In the genomic region with DNA sequence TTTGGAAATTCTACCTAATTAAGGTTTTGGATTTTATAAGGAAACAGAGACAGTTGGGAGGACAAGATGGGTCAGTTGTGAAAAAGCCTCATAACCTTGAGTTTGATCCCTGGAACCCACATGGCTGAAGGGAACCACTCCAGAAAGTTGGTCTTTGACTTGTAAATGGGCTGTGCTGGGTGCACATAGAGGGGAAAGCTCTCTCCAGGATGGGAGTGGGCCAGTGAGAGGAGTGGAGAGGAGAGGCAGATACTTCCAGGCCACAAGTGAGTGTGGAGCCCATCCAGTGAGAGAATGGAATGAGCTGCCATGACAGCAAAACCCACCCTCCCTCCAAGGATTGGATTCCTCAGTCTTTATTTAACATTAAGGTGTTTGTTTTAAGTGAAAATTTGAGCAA, we compare ENCODE assay signal across 14 mouse cellular contexts.
DNase-seq lines count a peak whose midpoint lies in the region; ATAC-seq lines count a peak whose summit lies in the region.
"Had no signal": no experiment of that assay in that cellular context is flagged by ENCODE, and none has a peak within 500 bp of the region (broad histone marks: within the 10 kb centered on the region; RNA-seq: fewer than 3 reads in every experiment).

No protein-coding gene starts in this region.

- H3K9ac ChIP-seq in midbrain, embryonic 13.5 days (replicated peaks): no peak overlapping the region
- no peak overlapping the region for H3K9ac ChIP-seq in hindbrain, embryonic 15.5 days
- H3K9ac ChIP-seq in neural tube, embryonic 14.5 days (replicated peaks; ENCODE audit: low read depth, low read length): no peak overlapping the region
- H3K9ac ChIP-seq: limb, embryonic 15.5 days had no signal

- H3K4me1 ChIP-seq in midbrain, embryonic 10.5 days: peaks cover 67% of the 10 kb centered on the region
- peaks cover 69% of the 10 kb centered on the region for H3K4me1 ChIP-seq in midbrain, embryonic 13.5 days (replicated peaks)
- peaks cover 55% of the 10 kb centered on the region for H3K4me1 ChIP-seq in hindbrain, embryonic 15.5 days (replicated peaks)
- H3K4me1 ChIP-seq in neural tube, embryonic 14.5 days (ENCODE audit: control insufficient read depth, insufficient read depth, low read length): peaks cover 36% of the 10 kb centered on the region

- H3K27ac ChIP-seq in midbrain, embryonic 10.5 days (replicated peaks): 0 out of 2 replicates have a peak overlapping the region, but pooled peaks have one; percentile 58
- H3K27ac ChIP-seq in midbrain, embryonic 13.5 days: no peak overlapping the region
- peak overlapping the region; percentile 91 for H3K27ac ChIP-seq in hindbrain, embryonic 15.5 days (replicated peaks)
- peak overlapping the region; percentile 49 for H3K27ac ChIP-seq in neural tube, embryonic 14.5 days (ENCODE audit: low read depth, low read length)
- H3K27ac ChIP-seq: limb, embryonic 15.5 days had no signal

- no peaks in the 10 kb centered on the region for H3K36me3 ChIP-seq in midbrain, embryonic 10.5 days
- H3K36me3 ChIP-seq in midbrain, embryonic 13.5 days: no peaks in the 10 kb centered on the region
- H3K36me3 ChIP-seq in hindbrain, embryonic 15.5 days: no peaks in the 10 kb centered on the region
- no peaks in the 10 kb centered on the region for H3K36me3 ChIP-seq in neural tube, embryonic 14.5 days (ENCODE audit: control insufficient read depth, insufficient read depth, low read length)
- H3K36me3 ChIP-seq: limb, embryonic 15.5 days had no signal

- H3K9me3 ChIP-seq in midbrain, embryonic 10.5 days (replicated peaks): no peaks in the 10 kb centered on the region
- H3K9me3 ChIP-seq in midbrain, embryonic 13.5 days: no peaks in the 10 kb centered on the region
- H3K9me3 ChIP-seq in hindbrain, embryonic 15.5 days: no peaks in the 10 kb centered on the region
- H3K9me3 ChIP-seq in neural tube, embryonic 14.5 days (ENCODE audit: control insufficient read depth, low read length): no peaks in the 10 kb centered on the region
- H3K9me3 ChIP-seq: limb, embryonic 15.5 days had no signal

- H3K27me3 ChIP-seq in midbrain, embryonic 10.5 days (ENCODE audit: low read depth, poor library complexity, severe bottlenecking): no peaks in the 10 kb centered on the region
- H3K27me3 ChIP-seq in midbrain, embryonic 13.5 days: no peaks in the 10 kb centered on the region
- no peaks in the 10 kb centered on the region for H3K27me3 ChIP-seq in hindbrain, embryonic 15.5 days
- H3K27me3 ChIP-seq in neural tube, embryonic 14.5 days (ENCODE audit: control insufficient read depth, insufficient read depth, low read length): no peaks in the 10 kb centered on the region
- H3K27me3 ChIP-seq: limb, embryonic 15.5 days had no signal

- no peak overlapping the region for H3K4me2 ChIP-seq in midbrain, embryonic 13.5 days (replicated peaks)
- H3K4me2 ChIP-seq in hindbrain, embryonic 15.5 days: peak overlapping the region; percentile 62
- no peak overlapping the region; the same call in 1 of the 2 replicates for H3K4me2 ChIP-seq in neural tube, embryonic 14.5 days (ENCODE audit: low read depth, low read length)
- H3K4me2 ChIP-seq: limb, embryonic 15.5 days had no signal

- H3K4me3 ChIP-seq in midbrain, embryonic 10.5 days: no peak overlapping the region
- H3K4me3 ChIP-seq in midbrain, embryonic 13.5 days (replicated peaks): no peak overlapping the region
- peak overlapping the region; percentile 47; the same call in 1 of the 2 replicates for H3K4me3 ChIP-seq in hindbrain, embryonic 15.5 days
- H3K4me3 ChIP-seq in neural tube, embryonic 14.5 days (ENCODE audit: low read depth, low read length): no peak overlapping the region; the same call in 1 of the 2 replicates
- H3K4me3 ChIP-seq: erythroblast, embryonic 14.5 days; limb, embryonic 15.5 days had no signal

- peak; percentile 43 for DNase-seq in cerebellum, adult 9-11 months
- DNase-seq in cerebellum, adult 11-12 months: no peak
- DNase-seq in midbrain, embryonic 10.5 days (ENCODE audit: low spot score): no peak
- no peak for DNase-seq in spleen, adult 18-20 months
- DNase-seq in layer of hippocampus, adult 9-10 months (ENCODE audit: low spot score): no peak
- DNase-seq: adrenal gland, postnatal 10 days; kidney, postnatal 25 days; lung, adult 2 months had no signal

- no peak for ATAC-seq in midbrain, embryonic 13.5 days
- ATAC-seq in hindbrain, embryonic 15.5 days (ENCODE audit: low FRiP score, low read depth): no peak
- ATAC-seq in neural tube, embryonic 14.5 days (ENCODE audit: low read depth): no peak
- ATAC-seq: intestine, postnatal 0 days had no signal
